Mouse (Mus musculus): ENCODE measurements around the gene Unc119b. TPM values are rescaled to one million over a fixed set of nuclear protein-coding genes. Genes with fewer than 3 reads are reported as not detected.

The Unc119b gene
- polyA plus RNA-seq, 1 experiment from 2014 or later: 31.5 TPM

GRCm38 (mm10) chr5:115127421-115128179 lies 7.2 kb downstream of the Unc119b start:
- Histone ChIP-seq H3K9me3 (ENCODE audit: control insufficient read depth, low read length) (no peaks in the 10 kb centered on the region), H3K4me3 (ENCODE audit: low read length) (no peak overlapping the region), H3K4me1 (ENCODE audit: control insufficient read depth, insufficient read depth, low read depth, low read length) (peaks cover 10% of the 10 kb centered on the region), H3K36me3 (ENCODE audit: control insufficient read depth, insufficient read depth, low read length) (peaks cover 29% of the 10 kb centered on the region), H3K4me2 (ENCODE audit: low read length) (no peak overlapping the region), H3K27ac (ENCODE audit: low read depth, low read length) (no peak overlapping the region), H3K27me3 (replicated peaks; ENCODE audit: control insufficient read depth, insufficient read depth, low read length) (no peaks in the 10 kb centered on the region), H3K9ac (ENCODE audit: low read depth, low read length) (no peak overlapping the region)
- 92% methylated on average over 22 of the region's 22 CpGs for WGBS
- ATAC-seq: no peak

- Histone ChIP-seq H3K36me3 (ENCODE audit: control insufficient read depth, insufficient read depth, low read length) (peaks cover 29% of the 10 kb centered on the region), H3K9me3 (ENCODE audit: control insufficient read depth, low read length) (no peaks in the 10 kb centered on the region), H3K27ac (ENCODE audit: low read depth, low read length) (no peak overlapping the region), H3K27me3 (replicated peaks; ENCODE audit: control insufficient read depth, insufficient read depth, low read length) (no peaks in the 10 kb centered on the region), H3K4me1 (ENCODE audit: control insufficient read depth, insufficient read depth, low read depth, low read length) (peaks cover 9% of the 10 kb centered on the region), H3K9ac (ENCODE audit: low read depth, low read length) (no peak overlapping the region; the same call in 1 of the 2 replicates), H3K4me2 (ENCODE audit: low read length) (no peak overlapping the region), H3K4me3 (ENCODE audit: low read length) (no peak overlapping the region)
- WGBS: 88% methylated on average over 25 of the region's 28 CpGs
- no peak for ATAC-seq
Observed at GRCm38 (mm10) chr5:115126578-115127312, 8.0 kb downstream of the Unc119b start.

GRCm38 (mm10) chr5:115125211-115125871 lies 9.4 kb downstream of the Unc119b start:
- no peaks in the 10 kb centered on the region for H3K9me3 ChIP-seq (ENCODE audit: control insufficient read depth, low read length)
- ATAC-seq: peak; percentile 80
- peaks cover 9% of the 10 kb centered on the region for H3K4me1 ChIP-seq (ENCODE audit: control insufficient read depth, insufficient read depth, low read depth, low read length)
- peak overlapping the region; percentile 61 for H3K27ac ChIP-seq (ENCODE audit: low read depth, low read length)
- H3K4me2 ChIP-seq (ENCODE audit: low read length): peak overlapping the region; percentile 29; the same call in 1 of the 2 replicates
- H3K4me3 ChIP-seq (ENCODE audit: low read length): no peak overlapping the region
- 15% methylated on average over 24 of the region's 24 CpGs for WGBS
- H3K36me3 ChIP-seq (ENCODE audit: control insufficient read depth, insufficient read depth, low read length): peaks cover 29% of the 10 kb centered on the region
- H3K27me3 ChIP-seq (replicated peaks; ENCODE audit: control insufficient read depth, insufficient read depth, low read length): no peaks in the 10 kb centered on the region
- 0 out of 2 replicates have a peak overlapping the region, but pooled peaks have one; percentile 26 for H3K9ac ChIP-seq (ENCODE audit: low read depth, low read length)

- H3K4me1 ChIP-seq (ENCODE audit: control insufficient read depth, insufficient read depth, low read depth, low read length): peaks cover 9% of the 10 kb centered on the region
- no peak overlapping the region for H3K4me3 ChIP-seq (ENCODE audit: low read length)
- H3K4me2 ChIP-seq (ENCODE audit: low read length): no peak overlapping the region
- ATAC-seq: no peak
- no peak overlapping the region for H3K9ac ChIP-seq (ENCODE audit: low read depth, low read length)
- no peaks in the 10 kb centered on the region for H3K9me3 ChIP-seq (ENCODE audit: control insufficient read depth, low read length)
- H3K36me3 ChIP-seq (ENCODE audit: control insufficient read depth, insufficient read depth, low read length): peaks cover 24% of the 10 kb centered on the region
- WGBS: 94% methylated on average over 6 of the region's 6 CpGs
- H3K27me3 ChIP-seq (replicated peaks; ENCODE audit: control insufficient read depth, insufficient read depth, low read length): no peaks in the 10 kb centered on the region
- H3K27ac ChIP-seq (ENCODE audit: low read depth, low read length): no peak overlapping the region
Observed at GRCm38 (mm10) chr5:115124690-115125089, 10.1 kb downstream of the Unc119b start.

DNA sequence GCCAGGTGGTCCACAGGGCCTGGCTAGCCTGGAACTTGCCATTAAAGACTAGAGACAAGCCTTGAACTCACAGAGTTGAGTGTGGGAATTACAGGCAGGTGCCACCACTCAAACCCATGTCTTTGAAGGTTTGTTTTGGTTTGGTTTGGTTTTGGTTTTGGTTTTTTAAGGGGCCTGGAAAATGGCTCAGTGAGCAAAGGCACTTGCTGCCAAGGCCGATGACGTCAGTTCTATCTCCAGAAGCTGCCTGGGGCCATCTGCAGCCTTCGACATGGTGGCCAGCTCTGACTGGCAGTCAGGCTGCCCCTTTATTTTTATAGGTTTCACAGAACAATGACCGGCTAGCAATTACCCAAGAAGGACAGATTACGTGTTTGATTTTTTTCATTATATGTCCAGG lies 13.8 kb downstream of the Unc119b start:
- Histone ChIP-seq H3K4me2 (ENCODE audit: low read length) (no peak overlapping the region), H3K27ac (ENCODE audit: low read depth, low read length) (no peak overlapping the region), H3K9ac (ENCODE audit: low read depth, low read length) (no peak overlapping the region), H3K36me3 (ENCODE audit: control insufficient read depth, insufficient read depth, low read length) (peaks cover 7% of the 10 kb centered on the region; the same call in 1 of the 2 replicates), H3K4me3 (ENCODE audit: low read length) (no peak overlapping the region), H3K27me3 (replicated peaks; ENCODE audit: control insufficient read depth, insufficient read depth, low read length) (no peaks in the 10 kb centered on the region), H3K4me1 (ENCODE audit: control insufficient read depth, insufficient read depth, low read depth, low read length) (peaks cover 15% of the 10 kb centered on the region), H3K9me3 (ENCODE audit: control insufficient read depth, low read length) (no peaks in the 10 kb centered on the region)
- 70% methylated on average over 5 of the region's 5 CpGs for WGBS
- ATAC-seq: no peak

- Histone ChIP-seq H3K27ac (ENCODE audit: low read depth, low read length) (peak within 1 kb of the TSS; percentile 6; the same call in 1 of the 2 replicates), H3K9ac (ENCODE audit: low read depth, low read length) (peak within 1 kb of the TSS; percentile 80), H3K4me3 (ENCODE audit: low read length) (peak within 1 kb of the TSS; percentile 69), H3K27me3 (replicated peaks; ENCODE audit: control insufficient read depth, insufficient read depth, low read length) (no peaks in the 10 kb centered on the region), H3K4me2 (ENCODE audit: low read length) (peak within 1 kb of the TSS; percentile 88), H3K9me3 (ENCODE audit: control insufficient read depth, low read length) (no peaks in the 10 kb centered on the region), H3K4me1 (ENCODE audit: control insufficient read depth, insufficient read depth, low read depth, low read length) (peaks cover 6% of the 10 kb centered on the region), H3K36me3 (ENCODE audit: control insufficient read depth, insufficient read depth, low read length) (0 out of 2 replicates have a peak, but pooled peaks cover 2% of the 10 kb centered on the region)
- 0% methylated on average over 31 of the region's 39 CpGs for WGBS
- peak; percentile 90 for ATAC-seq
Observed at GRCm38 (mm10) chr5:115118961-115119570, 15.7 kb downstream of the Unc119b start, which contains the start of gene Acads. Acads (minus strand) TSS chr5:115119346.

DNA sequence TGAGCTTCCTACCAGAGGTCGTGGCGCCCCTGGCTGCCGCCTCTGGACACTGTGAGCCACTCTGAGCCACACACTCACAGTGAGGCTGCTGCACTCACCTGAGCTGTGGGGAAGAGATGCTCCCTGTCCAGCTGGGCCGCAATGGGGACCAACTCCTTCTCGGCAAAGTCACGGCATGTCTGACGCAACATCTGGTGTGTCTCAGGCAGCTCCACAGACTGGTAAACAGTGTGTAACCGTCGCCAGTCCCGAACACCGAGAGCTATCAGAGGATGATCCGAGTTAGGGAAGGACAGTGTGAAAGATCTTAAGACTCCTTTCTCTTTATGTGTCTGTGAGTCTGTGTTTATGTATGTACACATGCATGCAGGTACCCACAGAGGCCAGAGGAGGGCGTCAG lies 17.3 kb downstream of the Unc119b start:
- Histone ChIP-seq H3K4me1 (ENCODE audit: control insufficient read depth, insufficient read depth, low read depth, low read length) (peaks cover 6% of the 10 kb centered on the region), H3K27ac (ENCODE audit: low read depth, low read length) (no peak overlapping the region), H3K4me3 (ENCODE audit: low read length) (no peak overlapping the region), H3K36me3 (ENCODE audit: control insufficient read depth, insufficient read depth, low read length) (peaks cover 3% of the 10 kb centered on the region; the same call in 1 of the 2 replicates), H3K27me3 (replicated peaks; ENCODE audit: control insufficient read depth, insufficient read depth, low read length) (no peaks in the 10 kb centered on the region), H3K9ac (ENCODE audit: low read depth, low read length) (no peak overlapping the region), H3K4me2 (ENCODE audit: low read length) (no peak overlapping the region), H3K9me3 (ENCODE audit: control insufficient read depth, low read length) (no peaks in the 10 kb centered on the region)
- ATAC-seq: no peak
- WGBS: 95% methylated on average over 13 of the region's 13 CpGs

DNA sequence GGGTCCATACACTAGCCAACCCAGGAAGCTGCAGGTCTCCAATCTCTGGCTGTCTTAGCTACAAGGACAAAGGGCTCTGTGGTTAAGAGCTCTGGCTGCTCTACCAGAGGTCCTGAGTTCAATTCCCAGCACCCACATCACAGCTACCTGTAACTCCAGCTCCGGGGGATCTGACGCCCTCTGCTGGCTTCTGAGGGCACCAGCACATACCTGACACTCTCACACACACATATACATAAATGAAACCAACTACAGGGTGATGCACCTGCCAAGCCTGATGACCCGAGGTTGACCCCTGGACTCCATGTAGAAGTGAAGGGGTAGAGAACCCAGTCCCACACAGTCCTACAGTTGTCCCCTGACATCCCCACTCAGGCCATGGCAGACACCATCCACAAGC lies 18.3 kb downstream of the Unc119b start:
- Histone ChIP-seq H3K9me3 (ENCODE audit: control insufficient read depth, low read length) (no peaks in the 10 kb centered on the region), H3K9ac (ENCODE audit: low read depth, low read length) (no peak overlapping the region), H3K4me1 (ENCODE audit: control insufficient read depth, insufficient read depth, low read depth, low read length) (peaks cover 6% of the 10 kb centered on the region), H3K4me3 (ENCODE audit: low read length) (no peak overlapping the region), H3K4me2 (ENCODE audit: low read length) (no peak overlapping the region), H3K36me3 (ENCODE audit: control insufficient read depth, insufficient read depth, low read length) (peaks cover 5% of the 10 kb centered on the region; the same call in 1 of the 2 replicates), H3K27ac (ENCODE audit: low read depth, low read length) (no peak overlapping the region), H3K27me3 (replicated peaks; ENCODE audit: control insufficient read depth, insufficient read depth, low read length) (no peaks in the 10 kb centered on the region)
- WGBS: 94% methylated on average over 3 of the region's 3 CpGs
- no peak for ATAC-seq

Measured in hindbrain, embryonic 16.5 days (tissue).